In the genomic region with DNA sequence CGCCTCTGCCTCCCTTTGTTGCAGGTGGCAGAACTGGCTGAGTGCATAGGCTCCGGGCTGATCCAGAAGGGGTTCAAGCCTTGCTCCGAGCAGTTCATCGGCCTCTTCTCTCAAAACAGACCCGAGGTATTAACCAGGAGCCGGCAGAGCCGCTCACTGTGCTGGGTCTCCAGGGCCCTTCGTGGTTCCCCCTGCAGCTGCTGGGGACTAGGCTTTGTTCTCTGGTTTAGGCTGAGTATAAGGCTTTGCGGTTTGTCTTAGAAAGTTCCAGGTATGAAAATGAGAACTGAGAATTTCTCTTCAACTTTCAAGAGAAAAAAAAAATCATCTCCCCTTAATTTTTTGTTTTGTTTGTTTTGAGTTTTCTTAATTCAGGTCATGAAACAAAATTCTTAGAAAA, we compare ENCODE assay signal across 27 mouse cellular contexts. TPM values are rescaled to one million over a fixed set of nuclear protein-coding genes. Genes with fewer than 3 reads are reported as not detected.
DNase-seq lines count a peak whose midpoint lies in the region; ATAC-seq lines count a peak whose summit lies in the region.
"Had no signal": no experiment of that assay in that cellular context is flagged by ENCODE, and none has a peak within 500 bp of the region (broad histone marks: within the 10 kb centered on the region; RNA-seq: fewer than 3 reads in every experiment).

No protein-coding gene starts in this region.

- intact Hi-C loops in left cerebral cortex, postnatal 25 days (cut with DNase I), result no loop called here

- ATAC-seq in neutrophil, adult 5-6 weeks (ENCODE audit: extremely low read depth, insufficient number of reproducible peaks, low FRiP score, poor library complexity, severe bottlenecking), result peak; percentile 39; the same call in 1 of the 2 replicates
- ATAC-seq in midbrain, embryonic 13.5 days, result no peak
- ATAC-seq: forebrain, embryonic 16.5 days; intestine, postnatal 0 days; midbrain, embryonic 16.5 days; Patski had no signal

- H3K27ac ChIP-seq in midbrain, embryonic 13.5 days, result no peak overlapping the region
- H3K27ac ChIP-seq: heart, embryonic 13.5 days; hindbrain, embryonic 14.5 days; limb, embryonic 10.5 days; limb, embryonic 15.5 days; liver, embryonic 14.5 days; midbrain, embryonic 10.5 days had no signal

- no peaks in the 10 kb centered on the region for H3K27me3 ChIP-seq in midbrain, embryonic 13.5 days
- H3K27me3 ChIP-seq: heart, embryonic 13.5 days; limb, embryonic 15.5 days; Patski had no signal

- H3K9me3 ChIP-seq in midbrain, embryonic 13.5 days, result no peaks in the 10 kb centered on the region
- H3K9me3 ChIP-seq: heart, embryonic 13.5 days; limb, embryonic 10.5 days; limb, embryonic 15.5 days; midbrain, embryonic 10.5 days had no signal

- H3K36me3 ChIP-seq in midbrain, embryonic 13.5 days, result no peaks in the 10 kb centered on the region; the same call in 1 of the 2 replicates
- H3K36me3 ChIP-seq: limb, embryonic 10.5 days; midbrain, embryonic 10.5 days had no signal

- peak; percentile 21 to 32 for DNase-seq in spleen, adult 18-20 months
- DNase-seq in spleen, adult 12 weeks (ENCODE audit: low spot score), result no peak
- DNase-seq in thymus, postnatal 14 days, result peak; percentile 37
- no peak for DNase-seq in left cerebral cortex, postnatal 25 days (ENCODE audit: low spot score in 2 of 2)
- no peak for DNase-seq in cerebellum, adult 9-10 months
- DNase-seq: adrenal gland, postnatal 10 days; cerebellum, adult 11-12 months; cerebellum, postnatal 14 days; gastrocnemius, postnatal 10 days; heart, postnatal 10 days; kidney, adult 9 months; kidney, postnatal 10 days; lung, embryonic 14.5 days; right cerebral cortex, adult 18-20 months had no signal

- no peak overlapping the region for H3K4me3 ChIP-seq in midbrain, embryonic 13.5 days (replicated peaks)
- H3K4me3 ChIP-seq: erythroblast, embryonic 14.5 days; heart, embryonic 13.5 days; limb, embryonic 10.5 days; limb, embryonic 15.5 days; midbrain, embryonic 10.5 days had no signal

- H3K4me2 ChIP-seq in midbrain, embryonic 13.5 days (replicated peaks), result no peak overlapping the region
- H3K4me2 ChIP-seq: heart, embryonic 13.5 days; hindbrain, embryonic 14.5 days; limb, embryonic 15.5 days; lung, embryonic 14.5 days had no signal

- WGBS in midbrain, embryonic 13.5 days, result 77% methylated on average over 9 of the region's 9 CpGs

- no peaks in the 10 kb centered on the region for H3K4me1 ChIP-seq in midbrain, embryonic 13.5 days (replicated peaks)
- H3K4me1 ChIP-seq: heart, embryonic 13.5 days; limb, embryonic 10.5 days; midbrain, embryonic 10.5 days had no signal

- H3K9ac ChIP-seq in midbrain, embryonic 13.5 days (replicated peaks), result no peak overlapping the region
- H3K9ac ChIP-seq: heart, embryonic 13.5 days; hindbrain, embryonic 14.5 days; limb, embryonic 15.5 days; liver, embryonic 14.5 days; lung, embryonic 14.5 days had no signal

RNA-seq across cellular contexts. Expression of gene Cenpu, which starts 40.5 kb away (rescaled TPM):
- total RNA-seq in neutrophil, adult 5-6 weeks (2017), result 5.9 and 10.5 TPM in 2 replicates
- total RNA-seq in left cerebral cortex, postnatal 25 days (2021), result 1 to 10 TPM; 1.9 to 2.9 TPM
- 13.6 and 13.8 TPM in 2 replicates for polyA plus RNA-seq in midbrain, embryonic 13.5 days (2015; fragmentation: Nextera tagmentation; extraction: Ambion mirVana)

RNA-seq across cellular contexts. Expression of gene Acsl1, which starts 40.5 kb away (rescaled TPM):
- 57.7 and 77.8 TPM in 2 replicates for total RNA-seq in neutrophil, adult 5-6 weeks (2017)
- total RNA-seq in left cerebral cortex, postnatal 25 days (2021), result 10 to 100 TPM; 42.2 to 49.0 TPM
- polyA plus RNA-seq in midbrain, embryonic 13.5 days (2015; fragmentation: Nextera tagmentation; extraction: Ambion mirVana), result 10.9 and 11.2 TPM in 2 replicates

Comparison
In these comparisons a context has a peak if more than half of its experiments do, and no peak if none do; other contexts are left out.
1. DNase-seq: peak in spleen, adult 18-20 months (2 of 2) and thymus, postnatal 14 days (single experiment); none in spleen, adult 12 weeks (single experiment), left cerebral cortex, postnatal 25 days (0 of 2) and cerebellum, adult 9-10 months (single experiment).